Mouse (Mus musculus) testis, adult 2 months (tissue): Measurements from ENCODE around the gene Prrt1. TPM values are rescaled to one million over a fixed set of nuclear protein-coding genes. Genes with fewer than 3 reads are reported as not detected.

ENCODE experiments used
- H3K27ac ChIP-seq: fragments of 200-500 bp; 2 replicates; pipeline ENCODE4 v1.5.1; 2012; ENCODE audit warnings: low read depth, low read length; ENCODE audit not compliant: control insufficient read depth, insufficient read depth
- H3K27me3 ChIP-seq: fragments of 200-500 bp; 2 replicates; pipeline ENCODE4 v1.6.1; 2012; ENCODE audit warnings: mild to moderate bottlenecking, low read length, moderate library complexity; ENCODE audit not compliant: control insufficient read depth, insufficient read depth
- H3K36me3 ChIP-seq: fragments of 200-500 bp; 2 replicates; pipeline ENCODE4 v1.6.1; 2012; ENCODE audit warnings: mild to moderate bottlenecking, low read length; ENCODE audit not compliant: control insufficient read depth, insufficient read depth
- H3K4me1 ChIP-seq: fragments of 200-500 bp; 2 replicates; pipeline ENCODE4 v1.6.1; 2012; ENCODE audit warnings: low read length; ENCODE audit not compliant: control insufficient read depth, insufficient read depth
- H3K4me3 ChIP-seq: fragments of 200-500 bp; 2 replicates; pipeline ENCODE4 v1.5.1; 2012; ENCODE audit warnings: low read depth, mild to moderate bottlenecking, low read length, moderate library complexity, mixed read lengths; ENCODE audit not compliant: control insufficient read depth
- CTCF ChIP-seq: fragments of 200-500 bp; IDR thresholded peaks from 2 replicates; pipeline ENCODE4 v1.5.1; 2012; ENCODE audit warnings: low read depth, mild to moderate bottlenecking, inconsistent platforms, low read length, moderate library complexity; ENCODE audit not compliant: control insufficient read depth, insufficient read depth, insufficient replicate concordance
- POLR2A ChIP-seq: fragments of 200-500 bp; IDR thresholded peaks from 2 replicates; pipeline ENCODE4 v1.6.1; 2012; ENCODE audit warnings: low read depth, mild to moderate bottlenecking, inconsistent platforms, low read length, moderate library complexity; ENCODE audit not compliant: control insufficient read depth
- polyA plus RNA-seq: library from polyadenylated mRNA; depleted of rRNA; stranded (reverse); fragments of >200 nt; gene quantifications from 2 replicates; pipeline ENCODE4 v1.2.3, GENCODE M21; 2012

The Prrt1 gene
- polyA plus RNA-seq, 1 experiment, result 1.6 TPM

- Histone ChIP-seq H3K4me1 (no peaks in the 10 kb centered on the region; the same call in 1 of the 2 replicates), H3K36me3 (no peaks in the 10 kb centered on the region), H3K27me3 (no peaks in the 10 kb centered on the region), H3K4me3 (no peak overlapping the region), H3K27ac (no peak overlapping the region)
- TF ChIP-seq POLR2A (no peak), CTCF (no peak)
These were observed 30.0 kb downstream of the Prrt1 start for GRCm38 (mm10) chr17:34659181-34659896.

GRCm38 (mm10) chr17:34659897-34660214 lies 30.5 kb downstream of the Prrt1 start:
- no peak for TF ChIP-seq CTCF
- no peak for TF ChIP-seq POLR2A
- Histone ChIP-seq H3K27me3 (no peaks in the 10 kb centered on the region), H3K4me1 (no peaks in the 10 kb centered on the region; the same call in 1 of the 2 replicates), H3K27ac (no peak overlapping the region), H3K4me3 (no peak overlapping the region), H3K36me3 (no peaks in the 10 kb centered on the region)

GRCm38 (mm10) chr17:34660259-34660820 lies 31.0 kb downstream of the Prrt1 start:
- no peak overlapping the region for H3K4me3 ChIP-seq
- H3K27me3 ChIP-seq, result no peaks in the 10 kb centered on the region
- TF ChIP-seq CTCF, result no peak
- TF ChIP-seq POLR2A, result no peak
- no peaks in the 10 kb centered on the region for H3K36me3 ChIP-seq
- no peaks in the 10 kb centered on the region; the same call in 1 of the 2 replicates for H3K4me1 ChIP-seq
- no peak overlapping the region for H3K27ac ChIP-seq

- H3K27me3 ChIP-seq, result no peaks in the 10 kb centered on the region
- no peak for TF ChIP-seq POLR2A
- no peak for TF ChIP-seq CTCF
- no peak overlapping the region for H3K4me3 ChIP-seq
- H3K4me1 ChIP-seq, result no peaks in the 10 kb centered on the region; the same call in 1 of the 2 replicates
- no peaks in the 10 kb centered on the region for H3K36me3 ChIP-seq
- no peak overlapping the region for H3K27ac ChIP-seq
These were observed 31.8 kb downstream of the Prrt1 start for GRCm38 (mm10) chr17:34661121-34661591.

- H3K27ac ChIP-seq, result no peak overlapping the region
- H3K4me1 ChIP-seq, result no peaks in the 10 kb centered on the region; the same call in 1 of the 2 replicates
- TF ChIP-seq POLR2A, result no peak
- TF ChIP-seq CTCF, result no peak
- H3K4me3 ChIP-seq, result no peak overlapping the region
- H3K36me3 ChIP-seq, result no peaks in the 10 kb centered on the region
- no peaks in the 10 kb centered on the region for H3K27me3 ChIP-seq
These were observed 33.1 kb downstream of the Prrt1 start for GRCm38 (mm10) chr17:34662468-34662867.

GRCm38 (mm10) chr17:34662978-34663377 lies 33.6 kb downstream of the Prrt1 start:
- TF ChIP-seq POLR2A, result no peak
- TF ChIP-seq CTCF, result no peak

GRCm38 (mm10) chr17:34663558-34663957 lies 34.2 kb downstream of the Prrt1 start:
- no peak overlapping the region for H3K27ac ChIP-seq
- no peak overlapping the region for H3K4me3 ChIP-seq
- no peaks in the 10 kb centered on the region; the same call in 1 of the 2 replicates for H3K4me1 ChIP-seq
- TF ChIP-seq CTCF (no peak), POLR2A (no peak)
- no peaks in the 10 kb centered on the region for H3K36me3 ChIP-seq
- no peaks in the 10 kb centered on the region for H3K27me3 ChIP-seq

More at GRCm38 (mm10) chr17:34662978-34663377, 33.6 kb downstream of the Prrt1 start:
- Histone ChIP-seq H3K36me3 (no peaks in the 10 kb centered on the region), H3K4me1 (no peaks in the 10 kb centered on the region; the same call in 1 of the 2 replicates), H3K27ac (no peak overlapping the region), H3K4me3 (no peak overlapping the region), H3K27me3 (no peaks in the 10 kb centered on the region)

- TF ChIP-seq POLR2A, result no peak
- TF ChIP-seq CTCF, result no peak
- H3K27me3 ChIP-seq, result no peaks in the 10 kb centered on the region
- H3K36me3 ChIP-seq, result no peaks in the 10 kb centered on the region
- no peaks in the 10 kb centered on the region; the same call in 1 of the 2 replicates for H3K4me1 ChIP-seq
- H3K4me3 ChIP-seq, result no peak overlapping the region
- H3K27ac ChIP-seq, result no peak overlapping the region
These were observed 35.1 kb downstream of the Prrt1 start for GRCm38 (mm10) chr17:34664472-34664871.
